Mouse (Mus musculus) stomach, postnatal 0 days (tissue): ENCODE results near the gene Dhrs3. TPM values are rescaled to one million over a fixed set of nuclear protein-coding genes. Genes with fewer than 3 reads are reported as not detected.

Experiments
- ATAC-seq: fragments of 200-750 bp; cut with Nextera tagmentation; 2 replicates; pipeline ENCODE4 v1.8.0; 2017; ENCODE audit not compliant: low FRiP score, low TSS enrichment
- DNase-seq: peaks from one replicate; pipeline ENCODE4 v3.0.0-alpha.2; 2016; ENCODE audit warnings: low spot score
- H3K27ac ChIP-seq: fragments of 300-500 bp; sonication (generic); replicated peaks from 2 replicates; pipeline ENCODE4 v1.5.1; 2014; ENCODE audit warnings: mild to moderate bottlenecking, control low read depth
- H3K27me3 ChIP-seq: fragments of 300-500 bp; sonication (generic); 2 replicates; pipeline ENCODE4 v1.6.1; 2014; ENCODE audit warnings: low read length; ENCODE audit not compliant: control insufficient read depth, insufficient read depth
- H3K36me3 ChIP-seq: fragments of 300-500 bp; sonication (generic); 2 replicates; pipeline ENCODE4 v1.6.1; 2014; ENCODE audit warnings: low read length, mixed read lengths; ENCODE audit not compliant: control insufficient read depth, insufficient read depth
- H3K4me1 ChIP-seq: fragments of 300-500 bp; sonication (generic); replicated peaks from 2 replicates; pipeline ENCODE4 v1.6.1; 2014; ENCODE audit warnings: antibody characterized with exemption; ENCODE audit not compliant: control insufficient read depth, insufficient read depth
- H3K4me2 ChIP-seq: fragments of 300-500 bp; sonication (generic); replicated peaks from 2 replicates; pipeline ENCODE4 v1.6.1; 2014; ENCODE audit warnings: low read depth, mild to moderate bottlenecking, control low read depth, moderate library complexity
- H3K4me3 ChIP-seq: fragments of 300-500 bp; sonication (generic); 2 replicates; pipeline ENCODE4 v1.5.1; 2014; ENCODE audit warnings: low read depth, low read length, control low read depth
- H3K9ac ChIP-seq: fragments of 300-500 bp; sonication (generic); 2 replicates; pipeline ENCODE4 v1.6.1; 2014; ENCODE audit warnings: mild to moderate bottlenecking, low read length, control low read depth, mixed read lengths
- H3K9me3 ChIP-seq: fragments of 300-500 bp; sonication (generic); 2 replicates; pipeline ENCODE4 v1.6.1; 2016; ENCODE audit warnings: low read length; ENCODE audit not compliant: control insufficient read depth
- CTCF ChIP-seq: IDR thresholded peaks from 2 replicates; pipeline ENCODE4 v1.5.1; 2016; ENCODE audit warnings: antibody characterized with exemption, low read depth, mild to moderate bottlenecking, moderate library complexity
- EP300 ChIP-seq: optimal IDR thresholded peaks from 2 replicates; pipeline ENCODE3; 2016; ENCODE audit warnings: antibody characterized with exemption
- WGBS: fragments of 180-500 bp; shearing (Covaris S2); extraction: QIAGEN DNeasy Blood & Tissue Kit; methylation state at CpG from one replicate; pipeline ENCODE4 v1.1.7; 2014; 5-methylcytosine and 5-hydroxymethylcytosine counted together
- polyA plus RNA-seq: library from polyadenylated mRNA; unstranded; fragments of >200 nt; fragmentation: Nextera tagmentation; extraction: Ambion mirVana; gene quantifications from 2 replicates; pipeline ENCODE4 v1.2.1, GENCODE M21; 2015

Gene Dhrs3
- polyA plus RNA-seq, 1 experiment from 2014 or later: 103 TPM

- Histone ChIP-seq H3K9ac (no peak overlapping the region), H3K27me3 (no peaks in the 10 kb centered on the region), H3K4me3 (no peak overlapping the region), H3K4me2 (peak overlapping the region; percentile 84; the same call in 1 of the 2 replicates), H3K9me3 (no peaks in the 10 kb centered on the region), H3K4me1 (peaks cover 13% of the 10 kb centered on the region; the same call in 1 of the 2 replicates), H3K27ac (peak overlapping the region; percentile 96), H3K36me3 (no peaks in the 10 kb centered on the region)
- TF ChIP-seq EP300 (no peak), CTCF (peak; percentile 98)
- 14% methylated on average over 7 of the region's 7 CpGs for WGBS
- ATAC-seq (no peak), DNase-seq (peak; percentile 50)
Observed at GRCm38 (mm10) chr4:144890690-144891120, 1.9 kb upstream of the Dhrs3 start.

DNA sequence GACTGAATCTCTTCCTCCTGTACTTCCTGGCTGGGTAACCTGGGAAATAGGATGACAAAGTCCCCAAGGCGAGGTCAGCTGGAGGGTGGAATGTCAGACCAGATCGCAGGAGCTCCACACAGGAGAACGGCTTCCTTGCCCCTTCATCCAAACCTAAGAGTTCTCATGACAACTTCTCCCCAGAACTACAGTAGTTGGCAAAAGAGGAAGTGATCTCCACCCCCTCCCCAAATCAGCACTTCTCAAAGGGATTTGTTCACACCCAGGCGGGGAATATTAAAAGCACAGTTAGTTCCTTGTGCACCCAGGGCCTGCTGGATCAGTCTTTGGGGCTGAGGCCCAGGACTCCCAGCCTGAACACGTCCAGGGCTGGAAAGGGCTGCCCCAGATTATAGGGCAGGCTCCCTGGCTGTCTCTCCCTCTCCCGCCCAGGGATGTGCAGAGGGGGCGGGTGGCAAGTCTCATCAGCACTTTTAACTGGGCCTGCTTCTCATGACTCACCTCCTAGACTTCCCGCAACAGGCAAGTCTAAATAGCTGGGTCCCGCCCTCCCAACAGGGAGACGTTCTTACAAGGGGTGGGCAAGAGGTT is 1.4 kb upstream of the Dhrs3 start:
- Histone ChIP-seq H3K36me3 (no peaks in the 10 kb centered on the region), H3K9ac (peak overlapping the region; percentile 86), H3K4me1 (peaks cover 16% of the 10 kb centered on the region), H3K27ac (peak overlapping the region; percentile 96), H3K9me3 (no peaks in the 10 kb centered on the region), H3K4me3 (peak overlapping the region; percentile 72; the same call in 1 of the 2 replicates), H3K4me2 (peak overlapping the region; percentile 84), H3K27me3 (no peaks in the 10 kb centered on the region)
- ATAC-seq (peak; percentile 33), DNase-seq (peak; percentile 53)
- WGBS: 36% methylated on average over 10 of the region's 10 CpGs
- TF ChIP-seq EP300 (no peak), CTCF (no peak)

GRCm38 (mm10) chr4:144891743-144892132 is 889 bp upstream of the Dhrs3 start:
- Histone ChIP-seq H3K4me2 (peak overlapping the region; percentile 84), H3K4me3 (peak overlapping the region; percentile 72), H3K36me3 (no peaks in the 10 kb centered on the region), H3K9me3 (no peaks in the 10 kb centered on the region), H3K9ac (peak overlapping the region; percentile 86), H3K27me3 (no peaks in the 10 kb centered on the region), H3K27ac (peak overlapping the region; percentile 96), H3K4me1 (peaks cover 17% of the 10 kb centered on the region)
- DNase-seq (no peak), ATAC-seq (no peak)
- 31% methylated on average over 5 of the region's 5 CpGs for WGBS
- TF ChIP-seq CTCF: no peak

DNA sequence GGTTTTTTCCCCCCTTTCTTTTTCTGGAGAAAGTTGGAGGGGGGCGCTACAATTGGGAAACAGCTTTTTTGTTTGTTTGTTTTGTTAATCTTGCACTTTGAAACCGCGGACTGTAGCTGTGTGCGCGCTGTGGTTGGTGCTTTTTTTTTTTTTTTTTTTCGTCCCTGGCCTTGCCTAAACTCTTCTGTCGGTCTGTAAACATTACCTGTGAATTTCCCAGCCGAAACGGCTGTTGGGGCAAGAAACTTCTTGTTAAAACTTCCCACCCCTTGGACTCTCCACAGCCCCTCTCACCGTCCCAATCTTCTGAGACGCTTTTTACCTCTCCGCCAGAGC is 278 bp downstream of the Dhrs3 start:
- Histone ChIP-seq H3K4me3 (peak overlapping the region; percentile 72), H3K9ac (peak overlapping the region; percentile 86), H3K27ac (peak overlapping the region; percentile 96), H3K4me1 (peaks cover 23% of the 10 kb centered on the region), H3K27me3 (no peaks in the 10 kb centered on the region), H3K9me3 (no peaks in the 10 kb centered on the region), H3K4me2 (peak overlapping the region; percentile 84), H3K36me3 (no peaks in the 10 kb centered on the region)
- 0% methylated on average over 12 of the region's 12 CpGs for WGBS
- DNase-seq: no peak
- ATAC-seq: no peak
- TF ChIP-seq EP300 (no peak), CTCF (no peak)

DNA sequence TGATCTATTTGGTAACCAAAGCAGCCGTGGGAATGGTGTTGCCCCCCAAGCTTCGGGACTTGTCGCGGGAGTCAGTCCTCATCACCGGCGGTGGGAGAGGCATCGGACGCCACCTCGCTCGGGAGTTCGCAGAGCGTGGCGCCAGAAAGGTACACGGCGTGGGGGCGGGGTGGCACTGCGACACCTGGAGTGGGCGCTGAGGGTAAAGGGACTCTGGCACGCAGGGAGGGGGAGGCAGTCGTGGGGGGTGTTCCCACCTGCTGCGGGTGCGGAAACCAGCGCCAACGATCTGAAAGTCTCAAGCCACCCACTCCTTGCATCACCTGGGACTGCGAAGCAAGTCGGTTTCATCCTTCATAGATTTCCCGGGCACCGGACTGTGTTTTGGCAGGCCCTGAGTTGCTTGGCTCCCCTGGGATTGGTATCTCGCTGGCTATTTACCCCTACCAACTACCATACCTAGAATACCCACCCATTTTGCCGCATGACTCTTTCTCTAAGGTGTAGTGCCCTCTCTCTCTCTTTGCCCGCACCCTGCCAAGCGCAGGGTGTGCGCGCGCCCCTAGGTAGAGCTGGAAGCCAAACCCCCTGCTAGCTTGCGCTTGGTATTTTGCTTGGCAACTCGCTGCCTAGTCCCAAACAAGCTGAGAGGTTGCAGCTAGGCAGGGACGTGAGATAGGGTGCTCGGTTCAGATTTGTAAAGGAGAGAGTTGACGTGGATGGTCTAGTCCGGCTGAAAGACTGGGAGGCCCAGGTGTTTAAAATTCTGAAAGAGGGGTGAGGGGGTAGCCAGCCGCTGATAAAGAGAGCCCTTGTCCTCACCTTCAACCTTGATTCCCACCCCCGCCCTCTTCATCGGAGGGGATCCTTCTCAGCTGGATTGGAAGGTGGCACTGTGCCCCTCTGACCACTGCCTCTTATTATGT is 1.2 kb downstream of the Dhrs3 start:
- Histone ChIP-seq H3K36me3 (peaks cover 2% of the 10 kb centered on the region; the same call in 1 of the 2 replicates), H3K4me1 (peaks cover 23% of the 10 kb centered on the region), H3K9ac (peak overlapping the region; percentile 86), H3K27me3 (no peaks in the 10 kb centered on the region), H3K4me2 (peak overlapping the region; percentile 84), H3K27ac (peak overlapping the region; percentile 96), H3K4me3 (peak overlapping the region; percentile 72), H3K9me3 (no peaks in the 10 kb centered on the region)
- ATAC-seq (peak; percentile 21), DNase-seq (peak; percentile 74)
- no peak for TF ChIP-seq CTCF
- no peak for TF ChIP-seq EP300
- 2% methylated on average over 44 of the region's 44 CpGs for WGBS
